Mouse (Mus musculus): ENCODE measurements around the gene Pfdn2.

Pfdn2 gene

GRCm38 (mm10) chr1:171355812-171356340 is 10.4 kb downstream of the Pfdn2 start:
- DNase-seq (ENCODE audit: low read depth, low spot score): no peak

- DNase-seq (ENCODE audit: low read depth, low spot score): no peak
These were observed 11.3 kb downstream of the Pfdn2 start for GRCm38 (mm10) chr1:171356814-171357213.

DNA sequence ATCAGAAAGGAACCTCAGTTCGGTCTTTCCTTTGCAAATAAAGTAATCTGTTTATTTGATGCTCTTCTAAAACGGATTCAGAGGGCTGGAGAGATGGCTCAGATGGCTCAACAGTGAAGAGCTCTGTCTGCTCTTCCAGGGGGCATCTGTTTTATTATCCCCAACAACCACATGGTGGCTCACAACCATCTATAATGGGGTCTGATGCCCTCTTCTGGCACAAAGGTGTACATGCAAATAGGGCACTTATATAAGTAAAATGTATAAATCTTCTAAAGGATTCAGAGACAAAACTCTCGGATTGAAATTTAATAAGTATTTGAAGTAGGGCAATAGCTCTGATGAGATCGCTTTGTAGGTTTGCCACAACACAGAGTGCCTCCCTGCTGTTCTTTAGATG is 13.0 kb downstream of the Pfdn2 start:
- DNase-seq (ENCODE audit: low read depth, low spot score): no peak

DNA sequence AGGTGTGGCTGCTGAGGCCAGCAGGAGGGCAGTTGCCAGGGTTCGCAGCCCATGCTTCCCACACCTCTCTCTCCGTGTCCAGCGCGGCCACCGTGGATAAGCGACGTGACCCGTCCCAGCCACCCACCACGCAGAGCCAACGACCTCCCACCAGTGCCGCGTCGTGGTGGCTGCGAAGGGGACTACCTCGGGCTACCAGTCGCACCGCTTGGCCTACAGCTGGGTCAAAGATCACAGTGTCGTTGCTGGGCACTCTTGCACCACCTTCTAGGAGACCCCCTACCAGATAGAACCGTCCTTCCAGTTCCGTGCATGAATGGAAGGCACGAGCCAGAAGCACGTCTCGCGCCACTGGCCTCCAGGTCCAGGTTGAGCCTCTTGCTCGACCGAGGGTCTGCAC is 14.8 kb downstream of the Pfdn2 start:
- DNase-seq (ENCODE audit: low read depth, low spot score): no peak

- DNase-seq (ENCODE audit: low read depth, low spot score): peak; percentile 74
These were observed 15.2 kb downstream of the Pfdn2 start, which contains the start of gene Klhdc9 for GRCm38 (mm10) chr1:171360656-171361055. Gene Klhdc9, minus strand, starts transcription at chr1:171360798.

DNA sequence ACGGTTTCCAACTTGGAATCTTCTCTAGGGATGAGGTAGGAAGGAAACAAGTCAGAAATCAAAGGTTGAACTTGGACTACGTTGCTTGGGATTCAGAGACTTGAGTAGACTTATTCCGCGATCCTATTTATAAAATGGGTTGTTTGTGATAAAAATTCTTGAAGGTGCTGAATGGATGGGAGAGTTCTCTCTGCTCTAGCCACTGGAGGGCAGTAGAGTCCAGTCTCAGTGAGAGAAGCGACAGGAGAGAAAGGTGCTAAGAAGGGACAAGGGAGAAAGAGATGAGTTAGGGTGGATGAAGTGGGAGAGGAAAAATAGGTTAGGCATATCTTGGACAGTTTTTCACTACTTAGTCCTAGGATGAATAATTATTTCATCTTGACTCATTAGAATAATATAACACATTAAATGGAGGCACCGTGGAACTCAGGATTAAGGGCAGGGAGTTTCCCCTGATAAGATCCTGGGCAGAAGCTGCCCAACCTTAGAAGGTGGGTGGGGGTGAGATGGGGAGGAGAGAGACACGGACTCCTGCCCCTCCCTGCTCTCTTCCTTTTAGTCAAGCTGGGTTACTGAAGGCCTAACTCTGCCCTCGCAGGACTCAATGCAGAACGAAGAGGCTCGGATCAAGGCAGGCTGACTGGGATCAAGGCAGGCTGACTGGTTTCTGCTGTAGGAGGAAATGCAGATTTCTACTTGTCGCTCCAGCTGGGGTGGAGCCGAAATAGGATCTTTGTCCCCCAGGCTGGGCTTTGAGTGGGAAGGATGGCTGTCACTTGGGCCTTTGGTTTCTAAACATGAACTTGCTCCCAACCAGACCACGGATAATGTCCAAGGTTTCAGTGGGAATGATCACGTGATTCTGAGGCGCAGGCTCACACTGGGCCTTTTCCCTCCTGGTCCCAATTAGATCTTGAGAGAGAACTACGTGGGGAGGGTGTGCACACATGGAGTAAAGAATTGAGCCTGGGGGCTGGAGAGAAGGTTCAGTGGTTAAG is 15.9 kb downstream of the Pfdn2 start:
- peak; percentile 80 for DNase-seq (ENCODE audit: low read depth, low spot score)

DNA sequence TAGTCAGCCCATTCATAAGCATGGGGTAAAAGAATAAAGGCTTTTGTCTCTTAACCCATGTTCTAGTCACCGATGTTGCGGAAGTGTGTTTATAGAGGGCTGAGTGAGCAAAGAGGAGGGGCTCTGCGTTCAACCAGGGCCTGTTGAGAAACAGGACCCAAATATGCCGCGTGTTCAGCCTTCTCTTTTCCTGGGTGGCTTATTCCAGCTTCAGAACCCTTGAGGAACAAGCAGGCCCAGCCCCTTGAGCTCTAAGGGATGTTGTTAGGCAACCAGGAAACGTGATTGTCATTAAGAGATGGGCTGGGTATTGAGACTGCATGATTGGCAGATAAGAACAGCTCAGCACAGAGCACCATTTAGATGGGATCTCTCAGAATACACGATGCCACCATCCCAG is 20.5 kb downstream of the Pfdn2 start:
- no peak for DNase-seq (ENCODE audit: low read depth, low spot score)

DNA sequence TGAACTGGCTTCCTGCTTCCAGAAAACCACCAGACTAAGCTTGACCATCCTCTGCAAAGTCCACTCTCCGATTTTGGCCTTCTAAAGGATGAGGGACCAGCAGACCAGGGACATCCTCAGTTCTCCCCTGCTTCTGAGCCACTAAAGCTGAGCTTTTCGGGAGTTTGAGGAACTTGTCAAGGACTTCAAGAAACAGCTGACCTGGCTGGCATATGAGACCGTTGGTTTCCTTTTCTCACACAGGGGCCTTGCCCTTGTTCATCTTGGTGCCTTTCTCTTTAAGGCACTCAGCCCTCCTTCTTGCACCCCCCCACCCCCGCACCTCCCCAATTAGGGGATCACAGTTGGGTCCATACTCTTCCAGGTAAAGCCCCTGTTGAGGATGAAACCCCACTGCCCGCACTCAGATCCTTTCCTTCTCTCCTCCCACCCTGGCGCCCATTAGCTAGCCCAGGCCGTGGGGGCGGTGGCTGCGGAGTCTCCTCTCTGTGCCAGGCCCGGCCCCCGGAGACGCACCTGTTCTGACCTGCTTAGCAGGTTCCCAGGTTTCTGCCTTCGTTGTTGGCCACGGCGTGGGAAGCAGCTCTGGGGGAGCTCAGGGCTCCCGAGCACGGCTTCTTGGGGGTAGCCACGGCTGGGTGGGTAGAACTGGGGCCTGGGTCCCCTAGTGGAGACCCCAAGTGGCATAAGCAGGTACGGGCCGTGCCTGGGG is 24.5 kb downstream of the Pfdn2 start, which contains the start of gene Nectin4:
TSS of gene Nectin4 (plus strand) at position 255 of the 712 bp plus-strand sequence.
- no peak for DNase-seq (ENCODE audit: low read depth, low spot score)

DNA sequence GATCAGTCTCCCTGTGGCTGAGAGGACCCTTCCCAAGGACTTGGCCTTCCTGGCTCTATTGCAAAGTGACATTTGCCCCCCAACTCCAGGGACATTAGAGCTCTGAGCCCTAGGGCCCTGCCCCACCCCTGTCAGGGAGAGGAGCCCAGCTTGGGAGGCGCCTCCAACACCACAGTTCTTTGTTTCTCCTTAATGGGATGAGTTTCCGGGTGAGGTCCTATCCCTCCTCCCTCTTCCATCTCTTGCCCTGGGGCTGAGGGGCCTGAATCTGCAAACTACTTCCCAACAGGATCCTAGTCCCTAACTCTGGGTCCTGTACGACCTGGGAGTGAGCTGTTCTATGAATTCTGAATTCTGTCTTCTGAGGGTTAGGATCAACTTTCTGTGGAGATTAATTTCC is 27.4 kb downstream of the Pfdn2 start:
- DNase-seq (ENCODE audit: low read depth, low spot score): no peak

GRCm38 (mm10) chr1:171373946-171374345 is 28.5 kb downstream of the Pfdn2 start:
- no peak for DNase-seq (ENCODE audit: low read depth, low spot score)

GRCm38 (mm10) chr1:171375646-171376097 is 30.2 kb downstream of the Pfdn2 start:
- no peak for DNase-seq (ENCODE audit: low read depth, low spot score)

GRCm38 (mm10) chr1:171378298-171378697 is 32.8 kb downstream of the Pfdn2 start:
- no peak for DNase-seq (ENCODE audit: low read depth, low spot score)

GRCm38 (mm10) chr1:171379935-171380599 is 34.6 kb downstream of the Pfdn2 start:
- no peak for DNase-seq (ENCODE audit: low read depth, low spot score)

GRCm38 (mm10) chr1:171382096-171382620 is 36.7 kb downstream of the Pfdn2 start:
- no peak for DNase-seq (ENCODE audit: low read depth, low spot score)

- DNase-seq (ENCODE audit: low read depth, low spot score): no peak
These were observed 38.9 kb downstream of the Pfdn2 start for GRCm38 (mm10) chr1:171384361-171384760.

GRCm38 (mm10) chr1:171385171-171385570 is 39.7 kb downstream of the Pfdn2 start:
- no peak for DNase-seq (ENCODE audit: low read depth, low spot score)

DNA sequence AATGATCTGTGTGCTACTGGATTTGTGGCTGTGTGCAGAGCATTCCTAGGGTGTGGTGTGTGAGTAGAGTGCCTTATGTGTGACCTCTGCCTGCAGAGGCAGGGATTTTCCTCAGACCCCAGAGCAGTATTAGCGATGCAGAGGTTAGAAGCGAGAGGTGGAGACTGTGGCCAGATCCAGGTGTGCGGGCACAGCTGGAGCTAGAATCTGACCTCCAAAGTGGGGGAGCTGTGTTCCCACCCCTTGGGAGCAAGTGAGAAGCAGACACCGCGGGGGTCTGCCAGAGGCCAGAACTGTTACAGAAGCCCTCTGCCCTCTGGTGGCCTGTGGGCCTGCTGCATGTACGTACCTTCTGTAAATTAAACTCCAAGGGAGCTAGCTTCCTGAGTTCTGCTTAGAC is 41.6 kb downstream of the Pfdn2 start:
- DNase-seq (ENCODE audit: low read depth, low spot score): no peak

GRCm38 (mm10) chr1:171388376-171389102 is 43.1 kb downstream of the Pfdn2 start, which contains the start of gene Arhgap30:
Gene Arhgap30, plus strand, starts transcription at chr1:171388954.
- no peak for DNase-seq (ENCODE audit: low read depth, low spot score)

DNA sequence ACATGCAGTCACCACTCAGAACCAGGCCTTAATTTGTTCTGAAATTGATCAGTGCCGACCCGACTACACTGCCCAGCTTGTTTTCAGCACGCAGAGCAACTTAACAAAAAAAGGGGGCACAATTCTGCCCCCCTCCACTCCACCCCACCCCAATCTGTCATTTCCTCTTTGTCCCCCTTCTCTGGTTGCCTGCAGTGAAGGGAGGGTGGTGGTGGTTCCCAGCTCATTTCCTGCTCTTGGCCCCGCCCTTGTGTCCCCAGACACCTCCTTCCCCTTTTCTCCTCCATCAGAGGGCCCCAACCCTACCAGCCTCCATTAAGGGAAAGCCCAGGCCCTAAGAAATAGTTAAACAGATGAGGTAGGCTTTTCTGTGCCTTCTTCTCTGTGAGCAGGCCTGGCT is 44.6 kb downstream of the Pfdn2 start:
- DNase-seq (ENCODE audit: low read depth, low spot score): no peak

GRCm38 (mm10) chr1:171401821-171402220 is 56.4 kb downstream of the Pfdn2 start:
- DNase-seq (ENCODE audit: low read depth, low spot score): no peak

GRCm38 (mm10) chr1:171402991-171403390 is 57.5 kb downstream of the Pfdn2 start:
- no peak for DNase-seq (ENCODE audit: low read depth, low spot score)

All from c-Kit-negative CD71-positive TER-119-positive erythroid progenitor cells, embryonic 14.5 days (primary cell).